Mouse (Mus musculus): ENCODE results near the gene Chst5.
"Not testable (repeated sequence)": the region's sequence is repeated elsewhere in the genome, so short reads cannot be mapped to it uniquely, and the experiment has no call there.

The Chst5 gene

DNA sequence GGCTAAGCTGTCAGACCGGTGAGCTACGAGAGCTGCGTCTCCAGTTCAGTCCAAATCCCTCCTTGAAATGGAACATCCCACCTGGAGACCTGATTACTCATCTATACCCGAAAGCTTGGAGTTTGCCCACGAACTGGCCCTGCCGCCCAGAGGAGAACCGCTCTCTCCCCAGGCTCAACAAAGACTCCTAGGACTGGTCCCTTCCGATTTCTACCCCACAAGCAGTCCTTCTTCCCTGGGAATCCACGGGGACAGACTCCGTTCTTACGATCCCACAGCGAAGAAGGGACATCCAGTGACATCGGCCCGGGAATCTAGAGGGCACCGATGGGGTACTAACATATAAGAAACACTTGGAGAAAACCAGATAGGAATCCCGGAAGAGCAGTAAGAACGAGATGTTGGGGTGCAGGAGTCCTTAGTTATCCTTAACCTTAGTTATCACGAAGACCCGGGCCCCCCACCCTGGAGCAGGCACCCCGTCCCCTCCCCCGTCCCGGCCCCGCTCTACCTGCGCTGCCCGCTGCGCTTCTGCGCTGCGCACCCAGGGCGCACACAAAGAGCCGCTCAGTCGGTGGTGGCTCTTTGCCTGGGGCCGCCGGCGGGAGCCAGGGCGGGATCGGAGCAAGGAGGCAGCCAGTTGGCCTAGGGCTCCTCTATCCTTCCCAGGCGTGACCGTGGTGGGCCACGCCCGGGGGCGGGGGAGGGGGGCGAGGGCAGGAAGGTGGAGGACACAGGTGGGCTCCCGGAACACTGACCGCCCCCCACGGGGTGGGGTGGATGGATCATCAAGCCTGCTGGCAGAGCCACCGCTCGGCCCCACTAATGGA lies at the start of gene Chst5:
TSS of gene Chst5 (minus strand) at position 827 of the 830 bp plus-strand sequence.
- peak; percentile 52 for DNase-seq

DNA sequence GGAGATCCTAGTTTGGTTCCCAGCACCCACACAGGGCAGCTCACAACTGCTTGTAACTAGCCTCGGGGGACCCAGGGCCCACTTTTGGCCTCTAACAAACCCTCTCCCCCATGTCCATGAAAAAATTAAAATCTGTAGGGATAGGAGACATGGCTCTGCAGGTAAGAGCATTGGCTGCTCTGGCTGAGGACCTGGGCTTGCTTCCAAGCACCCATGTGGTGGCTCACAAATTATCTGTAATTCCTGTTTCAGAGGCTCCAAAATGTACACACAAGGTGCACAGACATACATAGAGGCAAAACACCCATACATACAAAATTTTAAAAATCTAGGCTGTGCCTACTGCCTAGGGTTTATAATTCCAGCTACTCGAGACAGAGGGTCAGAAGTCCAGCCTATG lies 47.0 kb upstream of the Chst5 start:
- DNase-seq: no peak

DNA sequence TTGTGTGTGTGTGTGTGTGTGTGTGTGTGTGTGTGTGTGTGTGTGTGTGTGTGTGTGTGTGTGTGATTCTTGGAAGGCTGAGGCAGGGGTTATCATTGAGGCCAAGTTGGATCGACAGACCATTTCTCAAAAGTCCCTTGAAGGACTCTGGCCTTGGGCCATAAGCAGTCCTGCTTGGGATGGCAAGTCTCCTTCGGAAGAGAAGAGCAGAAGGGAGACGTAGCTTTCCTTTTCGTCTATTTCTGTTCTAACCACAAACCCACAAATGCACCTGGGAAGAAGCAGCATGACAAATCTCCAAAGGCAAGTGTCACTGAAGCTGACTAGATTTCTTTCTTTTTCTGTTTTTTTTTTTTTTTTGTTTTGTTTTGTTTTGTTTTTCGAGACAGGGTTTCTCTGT lies 45.6 kb upstream of the Chst5 start:
- no peak for DNase-seq

DNA sequence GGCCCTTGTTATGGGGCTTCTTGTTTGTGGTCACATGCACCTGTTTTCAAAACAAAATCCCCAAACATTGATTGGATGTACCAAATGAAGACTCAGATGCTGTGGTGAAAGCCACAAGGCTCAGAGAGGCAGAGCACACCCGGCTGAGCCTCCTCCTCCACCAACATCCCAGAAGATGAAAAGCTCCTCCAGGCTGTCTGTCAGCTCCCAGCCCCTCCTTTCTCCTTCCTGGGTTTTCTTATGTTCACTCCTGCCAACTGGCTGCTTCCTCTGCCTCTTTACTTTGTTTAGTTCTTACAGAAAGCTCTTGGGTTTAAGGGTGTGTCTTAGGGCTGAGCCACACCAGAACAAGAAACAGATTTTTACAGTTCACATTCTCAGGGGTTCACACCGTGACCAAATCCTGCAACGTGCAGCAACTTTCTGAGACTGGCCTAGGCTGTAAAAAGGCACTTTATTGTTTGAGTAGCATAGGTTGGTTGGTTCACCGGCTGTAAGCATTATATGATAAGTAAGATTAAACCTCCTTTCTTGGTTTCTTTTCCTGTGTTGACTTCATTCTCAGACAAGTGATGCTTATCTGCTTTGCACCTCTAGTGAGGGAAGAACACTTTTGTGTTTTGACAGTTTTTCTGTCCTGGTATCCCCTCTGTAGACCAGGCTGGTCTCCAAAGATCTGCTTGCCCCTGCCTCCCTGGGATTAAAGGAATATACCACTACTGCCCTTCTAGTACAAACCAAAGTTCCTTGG lies 44.8 kb upstream of the Chst5 start:
- DNase-seq: no peak

DNA sequence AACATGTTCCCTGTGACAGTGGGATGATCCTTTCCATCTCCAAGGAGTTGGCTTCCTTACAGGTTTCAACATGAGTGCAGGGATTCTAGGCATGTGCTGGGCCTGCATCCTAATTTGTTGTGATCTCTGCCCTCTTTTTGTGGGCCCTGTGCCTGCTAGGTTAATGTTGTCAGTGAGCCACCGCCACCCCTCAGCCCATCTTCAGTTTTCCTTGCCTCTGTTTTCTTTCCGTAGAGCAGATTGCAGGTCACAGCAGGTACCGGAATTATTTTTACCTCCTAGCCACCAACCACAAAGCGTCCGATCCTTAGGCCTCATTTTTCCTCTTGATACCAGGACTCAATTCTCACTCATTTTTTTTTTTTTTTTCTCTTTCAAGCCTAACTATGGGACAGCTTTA lies 41.7 kb upstream of the Chst5 start:
- peak; percentile 78 for DNase-seq

DNA sequence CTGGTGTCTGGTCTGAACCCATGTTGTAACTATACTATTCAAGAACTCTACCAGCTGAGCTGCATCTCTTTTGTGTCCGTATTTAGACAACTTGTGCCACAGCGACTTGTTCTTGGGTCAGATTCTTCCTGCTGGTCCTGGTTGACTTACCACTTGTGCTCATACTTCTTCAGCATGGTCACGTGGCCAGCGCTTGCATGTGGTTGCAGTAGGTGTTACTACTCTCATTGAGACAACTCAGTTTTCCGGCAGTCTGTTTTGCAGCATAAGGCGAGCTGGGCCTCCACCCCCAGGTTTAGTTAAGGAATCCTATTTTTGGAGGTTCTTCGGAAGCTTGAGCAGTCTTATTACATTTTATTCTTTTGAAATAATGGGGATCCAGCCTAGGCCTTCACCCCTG lies 41.1 kb upstream of the Chst5 start:
- DNase-seq: no peak

DNA sequence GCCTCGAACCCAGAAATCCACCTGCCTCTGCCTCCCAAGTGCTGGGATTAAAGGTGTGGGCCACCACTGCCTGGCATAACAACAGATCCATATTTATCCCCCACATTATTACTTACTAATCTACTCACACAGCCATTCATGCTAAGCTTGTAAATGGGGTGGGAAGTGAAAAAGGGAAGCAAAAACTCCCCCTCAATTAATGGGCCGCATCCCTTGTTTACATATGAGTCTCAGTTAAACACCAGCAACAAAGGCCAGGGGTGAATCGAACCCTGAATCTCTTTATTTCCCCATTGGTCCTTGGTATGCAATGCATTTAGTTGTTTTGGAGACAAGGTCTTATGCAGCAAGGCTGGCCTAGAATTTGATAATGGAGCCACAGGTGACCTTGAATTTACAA lies 40.6 kb upstream of the Chst5 start:
- no peak for DNase-seq

DNA sequence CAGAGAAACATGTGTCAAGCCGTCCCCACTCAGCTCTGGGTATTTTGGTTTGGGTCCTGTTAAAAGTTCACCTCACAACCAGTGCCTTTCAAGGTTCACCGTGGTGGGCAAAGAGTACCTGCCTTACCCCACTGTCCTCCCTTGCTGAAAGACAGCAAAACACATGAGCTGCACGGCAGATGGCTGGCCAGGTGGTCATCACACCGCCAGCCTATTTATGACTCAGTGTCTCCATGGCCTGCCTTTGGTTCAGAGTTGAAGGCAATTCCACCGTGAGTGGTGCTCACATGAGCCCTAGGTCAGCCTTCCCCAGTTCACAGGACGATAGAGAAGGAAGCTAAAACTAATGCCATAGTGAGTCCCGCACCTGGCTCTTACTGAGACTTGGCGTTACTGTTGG lies 37.7 kb upstream of the Chst5 start:
- peak; percentile 61 for DNase-seq

DNA sequence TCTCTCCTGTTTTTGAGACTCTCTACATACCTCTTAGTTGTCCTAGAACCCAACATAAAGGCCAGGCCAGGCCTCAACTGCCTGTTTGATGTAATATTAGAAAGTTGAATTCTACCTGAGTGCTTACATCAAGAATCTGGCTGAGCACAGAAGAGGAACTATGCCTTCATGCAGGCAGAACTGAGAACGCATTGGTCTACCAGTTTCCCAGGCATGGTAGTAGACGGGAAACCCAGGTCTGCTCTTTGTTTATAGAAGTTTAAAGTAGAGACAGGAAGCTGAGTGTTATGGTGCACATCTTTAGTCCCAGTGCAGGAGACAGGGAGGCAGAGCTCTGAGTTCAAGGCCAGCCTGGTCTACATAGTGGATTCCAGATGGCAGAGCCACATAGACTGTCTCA lies 36.9 kb upstream of the Chst5 start:
- DNase-seq: no peak

DNA sequence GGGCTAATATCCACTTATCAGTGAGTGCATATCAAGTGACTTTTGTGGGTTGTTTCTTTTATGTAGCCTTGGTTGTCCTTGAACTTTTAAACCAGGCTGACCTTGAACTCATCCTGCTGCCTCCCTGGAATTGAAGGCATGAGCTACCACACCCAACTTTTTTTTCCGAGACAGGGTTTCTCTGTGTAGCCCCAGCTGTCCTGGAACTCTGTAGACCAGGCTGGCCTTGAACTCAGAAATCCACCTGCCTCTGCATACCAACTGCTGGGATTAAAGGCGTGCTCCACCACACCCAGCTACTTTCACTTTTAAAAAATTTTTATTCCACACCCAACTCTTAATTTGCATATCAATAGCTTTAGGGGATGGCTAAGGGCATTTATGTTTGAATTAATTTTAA lies 33.3 kb upstream of the Chst5 start:
- no peak for DNase-seq

DNA sequence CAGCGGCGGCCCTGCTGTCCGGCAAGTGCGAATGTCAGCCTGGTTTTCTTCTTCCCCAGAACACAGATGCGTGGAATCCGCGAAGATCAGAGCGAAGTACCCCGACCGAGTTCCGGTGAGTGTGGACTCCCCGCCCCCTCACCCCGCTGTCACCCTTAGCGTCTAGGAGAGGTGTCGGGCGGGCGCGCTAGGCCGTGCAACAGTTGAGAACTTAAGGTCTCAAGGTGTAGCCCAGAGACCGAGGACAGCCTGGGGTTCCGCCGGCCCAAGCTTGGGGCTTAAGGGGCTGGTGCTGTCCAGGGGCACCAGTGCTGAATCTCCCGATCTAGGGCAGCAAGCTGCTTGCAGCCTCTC lies 30.8 kb upstream of the Chst5 start:
- peak; percentile 64 for DNase-seq

DNA sequence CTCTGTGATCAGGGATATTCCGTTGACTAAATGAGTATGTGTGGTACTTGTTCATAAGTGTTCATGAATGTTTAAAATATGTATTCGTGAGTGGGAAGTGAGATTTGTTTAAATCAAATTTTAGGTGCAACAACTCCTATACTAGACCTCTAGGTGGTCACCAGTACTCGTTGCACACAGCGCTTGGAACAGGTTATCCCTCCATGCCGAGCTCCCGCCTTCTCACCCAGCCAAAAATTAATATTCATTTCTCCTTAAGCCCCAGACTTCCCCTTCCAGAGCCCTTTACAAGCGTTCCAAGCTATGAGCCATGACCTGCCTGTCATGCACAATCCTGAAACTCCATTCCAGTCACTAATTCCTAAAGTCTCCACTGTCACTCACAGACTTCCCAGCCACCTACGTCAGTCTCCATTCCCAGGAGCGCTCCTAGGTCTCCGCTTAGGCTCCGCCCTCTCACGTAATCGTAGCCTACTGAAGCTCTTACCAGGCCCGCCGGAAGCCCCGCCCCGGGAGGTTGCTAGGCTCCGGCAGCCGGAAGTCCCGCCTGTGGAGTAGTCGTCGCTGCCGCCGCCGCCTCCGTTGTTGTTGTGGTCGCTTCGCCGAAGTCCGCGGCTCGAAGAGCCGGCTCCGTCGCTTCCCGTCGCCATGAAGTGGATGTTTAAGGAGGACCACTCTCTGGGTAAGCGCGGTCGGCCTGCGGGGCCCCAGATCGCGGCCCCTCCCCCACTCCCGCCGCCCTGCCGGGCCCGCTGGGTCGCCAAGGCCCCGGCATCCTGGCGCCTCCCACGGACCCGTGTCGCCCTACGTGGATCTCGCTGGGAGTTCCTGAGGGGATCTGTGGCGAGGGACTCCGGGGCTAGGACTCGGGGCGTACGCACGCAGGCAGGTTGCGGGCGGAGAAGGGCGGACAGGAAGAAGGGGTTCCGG lies 30.2 kb upstream of the Chst5 start, which contains the start of gene Gabarapl2:
TSS of gene Gabarapl2 (plus strand) at position 533 of the 930 bp plus-strand sequence.
- peak; percentile 98 for DNase-seq

DNA sequence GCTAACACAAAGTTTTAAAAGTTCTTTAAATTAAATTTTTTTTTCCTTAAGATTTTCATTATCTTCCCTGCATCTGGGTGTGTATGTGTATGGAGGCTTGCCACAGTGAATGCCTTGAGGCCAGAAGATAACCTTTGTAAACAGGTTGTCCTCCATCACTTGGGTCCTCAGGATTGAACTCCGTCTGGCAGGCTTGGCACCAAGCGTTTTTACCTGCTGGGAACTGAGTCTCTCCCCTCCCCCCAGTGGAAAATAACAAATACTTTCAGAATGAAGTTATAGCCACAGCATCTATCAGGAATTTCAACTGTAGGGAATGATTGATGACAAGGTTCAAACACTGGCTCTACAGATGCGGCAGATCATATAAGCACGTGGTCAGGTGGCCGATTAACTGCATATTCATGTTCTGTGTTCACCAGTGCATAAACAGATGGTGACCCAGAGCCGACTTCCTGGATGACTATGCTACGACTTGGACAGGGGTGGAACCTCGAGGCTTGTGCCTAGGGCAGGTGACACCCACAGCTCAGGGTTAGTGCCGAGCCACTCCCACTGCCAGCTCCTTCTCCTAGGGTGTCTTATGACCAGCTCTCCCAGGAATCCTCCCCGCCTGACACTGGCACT lies 29.4 kb upstream of the Chst5 start:
- peak; percentile 83 for DNase-seq

DNA sequence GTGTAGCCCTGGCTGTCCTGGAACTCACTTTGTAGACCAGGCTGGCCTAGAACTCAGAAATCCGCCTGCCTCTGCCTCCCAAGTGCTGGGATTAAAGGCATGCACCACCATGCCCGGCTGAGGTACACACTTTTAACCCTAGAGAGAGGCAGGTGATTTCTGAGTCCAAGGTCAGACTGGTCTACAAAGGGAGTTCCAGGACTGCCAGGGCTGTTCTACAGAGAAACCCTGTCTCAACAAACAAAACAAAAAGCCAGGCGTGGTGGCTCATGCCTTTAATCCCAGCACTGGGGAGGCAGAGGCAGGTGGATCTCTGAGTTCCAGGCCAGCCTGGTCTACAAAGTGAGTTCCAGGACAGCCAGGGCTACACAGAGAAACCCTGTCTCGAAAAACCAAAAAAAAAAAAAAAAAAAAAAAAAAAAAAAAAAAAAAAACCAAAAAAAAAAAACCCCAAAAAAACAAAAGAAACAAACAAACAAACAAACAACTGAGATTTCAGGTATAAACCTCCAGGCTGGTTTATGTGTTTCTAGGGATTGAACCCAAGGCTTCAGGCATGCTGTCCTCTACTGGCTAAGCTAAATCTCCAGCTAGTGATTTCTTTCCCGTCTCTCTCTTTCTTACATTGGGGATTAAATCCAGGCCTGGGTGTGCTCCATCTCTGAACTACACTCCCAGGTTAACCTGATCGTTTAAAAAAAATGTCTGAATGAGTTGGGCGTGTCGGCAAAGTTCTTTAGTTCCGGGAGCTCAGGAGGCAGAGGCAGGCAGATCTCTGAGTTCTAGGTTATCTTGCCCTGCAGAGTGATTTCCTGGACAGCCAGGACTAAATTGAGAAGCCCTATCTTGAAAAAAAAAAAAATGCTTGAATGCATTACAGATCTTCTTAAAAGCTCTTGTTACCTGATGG lies 28.1 kb upstream of the Chst5 start:
- not testable (repeated sequence) for DNase-seq

DNA sequence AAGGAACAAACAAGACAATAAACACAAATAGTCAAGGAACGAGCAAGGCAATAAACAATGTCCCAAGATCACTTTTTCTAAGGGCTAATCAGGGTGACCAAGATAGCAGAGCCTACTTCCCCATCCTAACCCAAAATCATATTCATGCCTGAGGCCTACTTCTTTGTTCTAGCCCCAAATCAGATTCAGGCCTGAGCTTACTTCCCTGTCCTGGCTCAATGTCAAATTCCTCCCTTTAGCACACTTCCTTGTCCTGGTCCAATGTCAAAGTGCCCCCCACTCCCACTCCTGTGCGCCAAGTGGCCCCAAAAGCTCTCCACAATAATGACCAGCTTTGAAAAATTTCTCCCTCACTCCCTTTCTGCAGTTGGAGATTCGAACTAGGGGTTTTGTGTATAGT lies 26.9 kb upstream of the Chst5 start:
- DNase-seq: no peak

DNA sequence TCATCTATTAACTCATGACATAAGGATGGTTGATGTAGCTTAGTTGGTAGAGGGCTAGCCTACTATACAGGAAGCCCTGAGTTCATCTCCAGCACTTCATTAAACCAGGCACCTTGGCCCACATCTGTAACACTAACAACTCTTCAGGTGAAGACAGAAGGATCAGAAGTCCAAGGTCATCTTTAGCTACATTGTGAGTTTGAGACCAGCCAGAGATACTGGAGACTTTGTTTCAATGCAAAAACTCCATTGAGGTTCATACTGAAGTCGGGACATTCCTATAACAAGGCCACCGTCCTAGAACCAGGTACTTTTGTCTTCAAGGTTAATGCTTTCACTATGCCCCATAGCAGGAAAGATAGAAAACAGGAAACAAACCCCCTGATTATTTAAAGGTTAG lies 24.0 kb upstream of the Chst5 start:
- no peak for DNase-seq

DNA sequence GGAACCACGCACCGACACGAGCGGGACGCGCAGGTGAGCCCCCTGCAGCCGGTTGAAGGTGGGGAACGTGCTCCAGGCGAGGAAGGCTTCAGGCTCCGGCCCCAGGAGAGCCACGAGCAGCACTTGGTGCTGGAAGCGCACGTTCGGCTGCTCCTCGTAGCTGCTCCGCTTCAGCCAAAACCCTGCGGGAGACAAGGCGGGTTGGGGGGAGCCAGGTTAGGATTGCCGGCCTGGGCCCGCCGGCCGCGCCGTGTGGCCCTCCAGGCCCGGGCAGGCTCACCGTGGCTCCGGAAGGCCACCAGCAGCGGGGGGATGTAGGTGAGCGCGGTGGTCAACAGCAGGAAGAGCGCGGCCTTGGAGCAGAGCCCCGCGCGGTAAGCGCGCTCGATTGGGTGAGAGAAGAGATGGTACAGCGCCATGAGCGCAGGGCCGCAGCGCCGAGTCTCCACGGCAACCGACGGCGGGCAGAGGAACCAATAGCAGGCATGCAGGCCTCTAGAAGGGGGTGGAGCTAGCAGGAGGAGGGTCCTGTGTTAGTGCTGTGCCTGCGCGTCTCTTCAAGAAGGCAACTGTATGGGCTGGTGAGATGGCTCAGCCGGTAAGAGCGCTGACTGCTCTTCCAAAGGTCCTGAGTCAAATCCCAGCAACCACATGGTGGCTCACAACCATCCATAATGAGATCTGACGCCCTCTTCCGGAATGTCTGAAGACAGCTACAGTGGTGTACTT lies 23.3 kb upstream of the Chst5 start, which contains the start of gene Tmem231:
TSS of gene Tmem231 (minus strand) at position 534 of the 729 bp plus-strand sequence.
- peak; percentile 94 for DNase-seq

DNA sequence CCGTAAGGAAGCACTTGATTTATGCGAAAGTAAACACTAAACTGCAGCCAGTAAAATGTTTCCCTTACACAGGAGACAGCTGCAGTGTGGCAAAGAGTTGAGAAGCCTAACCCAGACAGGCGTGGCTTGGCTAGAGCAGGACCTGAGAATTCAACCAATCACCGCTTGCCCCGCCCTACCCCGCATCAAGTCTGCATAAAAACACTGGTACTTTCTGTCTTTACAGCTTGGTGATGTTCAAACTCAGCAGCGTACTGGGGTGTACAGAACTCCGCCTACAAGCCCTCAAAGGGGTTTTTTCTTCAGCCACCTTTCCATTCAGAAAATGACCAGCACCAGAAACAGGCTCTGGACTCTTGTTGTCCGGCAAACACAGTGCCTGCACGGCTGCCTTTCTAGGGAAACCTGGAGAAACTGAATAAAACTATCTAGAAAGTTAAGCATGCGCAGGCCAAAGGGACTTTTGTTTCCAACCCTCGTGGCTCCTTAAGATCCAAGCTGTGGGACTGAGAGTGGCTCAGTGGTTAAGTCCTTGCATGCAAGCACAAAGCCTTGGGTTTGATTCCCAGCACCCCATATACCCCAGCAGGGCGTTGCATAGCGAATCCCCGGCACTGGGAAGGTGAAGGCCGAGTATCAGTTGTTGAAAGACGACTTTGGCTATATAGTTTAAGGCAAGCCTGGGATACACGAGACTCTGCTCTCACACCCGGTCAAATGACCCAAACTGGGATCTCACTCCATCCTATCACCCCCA lies 22.5 kb upstream of the Chst5 start:
- DNase-seq: peak; percentile 66

DNA sequence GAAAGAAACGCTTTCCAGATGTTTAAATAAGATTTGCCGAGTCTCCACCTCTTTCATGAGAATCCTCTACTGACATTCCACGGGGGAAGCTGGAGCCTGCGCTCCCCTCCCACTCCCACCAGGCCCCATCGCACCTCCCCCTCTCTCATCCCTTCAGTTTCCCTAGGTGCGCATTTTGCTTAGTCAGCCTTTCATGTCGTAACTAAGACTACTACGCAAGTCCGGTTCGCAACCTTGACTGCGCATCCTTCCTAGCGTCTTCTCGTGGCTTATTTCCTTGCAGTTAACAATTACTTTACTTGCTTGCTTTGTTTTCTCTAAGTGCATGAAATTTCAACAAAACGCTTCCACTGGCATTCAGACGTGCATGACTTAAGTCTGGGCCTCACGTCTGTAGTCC lies 21.5 kb upstream of the Chst5 start:
- no peak for DNase-seq
